Mouse (Mus musculus) heart, adult 2 months (tissue): ENCODE measurements around the gene Cmtm4. TPM values are rescaled to one million over a fixed set of nuclear protein-coding genes. Genes with fewer than 3 reads are reported as not detected.

ENCODE experiments used
- DNase-seq, 2 experiments: peaks; one replicate each; pipeline ENCODE4 v3.0.0; 2021
- H3K27ac ChIP-seq: fragments of 200-600 bp; 2 replicates; pipeline ENCODE4 v1.8.1; 2022
- H3K27me3 ChIP-seq: fragments of 200-500 bp; 2 replicates; pipeline ENCODE4 v1.6.1; 2012; ENCODE audit warnings: mild to moderate bottlenecking, low read length, inconsistent platforms, mixed read lengths; ENCODE audit not compliant: control insufficient read depth, insufficient read depth
- H3K36me3 ChIP-seq: fragments of 200-500 bp; 2 replicates; pipeline ENCODE4 v1.6.1; 2012; ENCODE audit warnings: low read length, inconsistent platforms; ENCODE audit not compliant: control insufficient read depth, insufficient read depth
- H3K4me1 ChIP-seq: fragments of 200-500 bp; 2 replicates; pipeline ENCODE4 v1.6.1; 2011; ENCODE audit warnings: low read length; ENCODE audit not compliant: control insufficient read depth, insufficient read depth
- H3K4me3 ChIP-seq: fragments of 200-600 bp; 2 replicates; pipeline ENCODE4 v1.8.1; 2022
- H3K79me2 ChIP-seq: fragments of 200-500 bp; replicated peaks from 2 replicates; pipeline ENCODE4 v1.6.1; 2012; ENCODE audit warnings: mild to moderate bottlenecking, inconsistent platforms, low read length, moderate library complexity, mixed read lengths; ENCODE audit not compliant: control insufficient read depth, insufficient read depth
- H3K9ac ChIP-seq: fragments of 200-500 bp; 2 replicates; pipeline ENCODE4 v1.6.1; 2012; ENCODE audit warnings: low read depth, mild to moderate bottlenecking, control low read depth, inconsistent platforms, low read length, mixed read lengths
- CTCF ChIP-seq: fragments of 200-600 bp; IDR thresholded peaks from 2 replicates; pipeline ENCODE4 v1.8.1; 2022; ENCODE audit warnings: antibody characterized with exemption, mild to moderate bottlenecking, moderate library complexity
- EP300 ChIP-seq: fragments of 200-500 bp; IDR thresholded peaks from 2 replicates; pipeline ENCODE4 v1.6.1; 2011; ENCODE audit warnings: low read depth, low read length, control low read depth; ENCODE audit not compliant: insufficient read depth
- POLR2A ChIP-seq: fragments of 200-500 bp; IDR thresholded peaks from 2 replicates; pipeline ENCODE4 v1.6.1; 2011; ENCODE audit warnings: mild to moderate bottlenecking, low read depth, low read length, control low read depth; ENCODE audit not compliant: insufficient read depth
- WGBS: fragments of 180-500 bp; shearing (Covaris S2); methylation state at CpG from one replicate; pipeline ENCODE4 v1.1.7; 2018; 5-methylcytosine and 5-hydroxymethylcytosine counted together
- intact Hi-C: fragments of 180-260 bp; cut with DNase I; formaldehyde crosslinking; loops from one replicate; pipeline ENCODE4 v1.15.1; 2025
- polyA plus RNA-seq: library from polyadenylated mRNA; depleted of rRNA; stranded (reverse); fragments of >200 nt; gene quantifications from 2 replicates; pipeline ENCODE4 v1.2.3, GENCODE M21; 2012
- total RNA-seq, 2 experiments: library from RNA; stranded (reverse); gene quantifications; 2 replicates each; pipeline ENCODE4 v1.2.3; 2021

Gene Cmtm4
- total and polyA plus RNA-seq, 3 experiments = 7.3 to 11.4 (median 10.0) TPM

- peak; percentile 59 for DNase-seq
- no peaks in the 10 kb centered on the region for H3K36me3 ChIP-seq
- intact Hi-C loops = loop anchor here (10.0 kb wide), 1 partner anchor 235 kb away; the partner anchor contains the start of gene Cdh5
- H3K9ac ChIP-seq = peak within 1 kb of the TSS; percentile 76
- peaks cover 2% of the 10 kb centered on the region; the same call in 1 of the 2 replicates for H3K4me1 ChIP-seq
- TF ChIP-seq POLR2A (peak; percentile 42; the same call in 1 of the 2 replicates), EP300 (no peak), CTCF (no peak)
- H3K4me3 ChIP-seq = peak within 1 kb of the TSS; percentile 77
- no peaks in the 10 kb centered on the region for H3K27me3 ChIP-seq
- H3K27ac ChIP-seq = peak within 1 kb of the TSS; percentile 97
- H3K79me2 ChIP-seq = no peaks in the 10 kb centered on the region
- 23% methylated on average over 17 of the region's 18 CpGs for WGBS
These were observed 56.2 kb downstream of the Cmtm4 start, which contains the start of gene Cmtm3 for GRCm38 (mm10) chr8:104339229-104339982. Gene Cmtm3 (plus strand): TSS chr8:104339410.

GRCm38 (mm10) chr8:104337890-104338289, 57.7 kb downstream of the Cmtm4 start:
- Histone ChIP-seq H3K27ac (no peak overlapping the region), H3K79me2 (no peaks in the 10 kb centered on the region), H3K27me3 (no peaks in the 10 kb centered on the region), H3K4me3 (no peak overlapping the region), H3K36me3 (no peaks in the 10 kb centered on the region), H3K9ac (no peak overlapping the region), H3K4me1 (peaks cover 2% of the 10 kb centered on the region)
- WGBS = 64% methylated on average over 3 of the region's 3 CpGs
- TF ChIP-seq POLR2A (no peak), EP300 (no peak), CTCF (peak; percentile 32)
- no peak for DNase-seq
- intact Hi-C loops = loop anchor here (10.0 kb wide), 1 partner anchor 233 kb away; the partner anchor contains the start of gene Cdh5

GRCm38 (mm10) chr8:104336806-104337205, 58.8 kb downstream of the Cmtm4 start:
- no peak for DNase-seq
- intact Hi-C loops = loop anchor here (10.0 kb wide), 1 partner anchor 232 kb away; the partner anchor contains the start of gene Cdh5
- Histone ChIP-seq H3K9ac (no peak overlapping the region), H3K4me3 (no peak overlapping the region), H3K79me2 (no peaks in the 10 kb centered on the region), H3K27ac (no peak overlapping the region), H3K36me3 (no peaks in the 10 kb centered on the region), H3K27me3 (no peaks in the 10 kb centered on the region), H3K4me1 (peaks cover 2% of the 10 kb centered on the region)
- 88% methylated on average over 1 of the region's 1 CpGs for WGBS
- TF ChIP-seq POLR2A (no peak), CTCF (no peak), EP300 (no peak)

- Histone ChIP-seq H3K36me3 (no peaks in the 10 kb centered on the region), H3K79me2 (no peaks in the 10 kb centered on the region), H3K27me3 (no peaks in the 10 kb centered on the region), H3K4me1 (no peaks in the 10 kb centered on the region; the same call in 1 of the 2 replicates), H3K4me3 (no peak overlapping the region), H3K9ac (no peak overlapping the region), H3K27ac (peak overlapping the region; percentile 41)
- TF ChIP-seq CTCF (no peak), EP300 (no peak), POLR2A (no peak)
- no peak for DNase-seq
- intact Hi-C loops = loop anchor here (10.0 kb wide), 1 partner anchor 229 kb away; the partner anchor contains the start of gene Cdh5
- WGBS = 71% methylated on average over 1 of the region's 1 CpGs
These were observed 61.4 kb downstream of the Cmtm4 start for GRCm38 (mm10) chr8:104334196-104334595.

GRCm38 (mm10) chr8:104333786-104334185, 61.8 kb downstream of the Cmtm4 start:
- no peaks in the 10 kb centered on the region for H3K36me3 ChIP-seq
- no peak overlapping the region for H3K4me3 ChIP-seq
- 43% methylated on average over 5 of the region's 5 CpGs for WGBS
- peak in 1 of 2 experiments; percentile 21 for DNase-seq
- H3K9ac ChIP-seq = no peak overlapping the region
- no peak for TF ChIP-seq EP300
- TF ChIP-seq POLR2A = no peak
- TF ChIP-seq CTCF = no peak
- intact Hi-C loops = loop anchor here (10.0 kb wide), 1 partner anchor 229 kb away; the partner anchor contains the start of gene Cdh5
- peak overlapping the region; percentile 41 for H3K27ac ChIP-seq
- no peaks in the 10 kb centered on the region for H3K27me3 ChIP-seq
- H3K4me1 ChIP-seq = no peaks in the 10 kb centered on the region; the same call in 1 of the 2 replicates
- H3K79me2 ChIP-seq = no peaks in the 10 kb centered on the region
